Mouse (Mus musculus) thymus, adult 2 months (tissue): ENCODE measurements around the gene Fam90a1a. TPM values are rescaled to one million over a fixed set of nuclear protein-coding genes. Genes with fewer than 3 reads are reported as not detected.

Source experiments
- DNase-seq: peaks from one replicate; pipeline ENCODE4 v3.0.0; 2021
- H3K27ac ChIP-seq: fragments of 200-500 bp; 2 replicates; pipeline ENCODE4 v1.5.1; 2012; ENCODE audit warnings: low read length, control low read depth; ENCODE audit not compliant: control insufficient read depth, insufficient read depth
- H3K27me3 ChIP-seq: fragments of 200-500 bp; 2 replicates; pipeline ENCODE4 v1.6.1; 2012; ENCODE audit warnings: mild to moderate bottlenecking, low read length, moderate library complexity, mixed read lengths; ENCODE audit not compliant: control insufficient read depth, insufficient read depth
- H3K36me3 ChIP-seq: fragments of 200-500 bp; 2 replicates; pipeline ENCODE4 v1.6.1; 2012; ENCODE audit warnings: mild to moderate bottlenecking, low read length, moderate library complexity; ENCODE audit not compliant: control insufficient read depth, insufficient read depth
- H3K4me1 ChIP-seq: fragments of 200-500 bp; replicated peaks from 2 replicates; pipeline ENCODE4 v1.6.1; 2012; ENCODE audit warnings: low read length; ENCODE audit not compliant: control insufficient read depth, insufficient read depth
- H3K4me3 ChIP-seq: fragments of 200-500 bp; 2 replicates; pipeline ENCODE4 v1.5.1; 2012; ENCODE audit warnings: mild to moderate bottlenecking, low read length, control low read depth, moderate library complexity; ENCODE audit not compliant: control insufficient read depth, insufficient read depth
- CTCF ChIP-seq: fragments of 200-500 bp; IDR thresholded peaks from 2 replicates; pipeline ENCODE4 v1.5.1; 2012; ENCODE audit warnings: mild to moderate bottlenecking, control low read depth, low read length, moderate library complexity, borderline replicate concordance; ENCODE audit not compliant: control insufficient read depth, poor library complexity, insufficient read depth; ENCODE audit errors: extremely low read depth
- POLR2A ChIP-seq: fragments of 200-500 bp; IDR thresholded peaks from 2 replicates; pipeline ENCODE4 v1.6.1; 2012; ENCODE audit warnings: mild to moderate bottlenecking, low read length, control low read depth, moderate library complexity; ENCODE audit not compliant: control insufficient read depth, poor library complexity, insufficient read depth; ENCODE audit errors: extremely low read depth
- WGBS: fragments of 180-500 bp; shearing (Covaris S2); methylation state at CpG from one replicate; pipeline ENCODE4 v1.1.7; 2018; 5-methylcytosine and 5-hydroxymethylcytosine counted together
- polyA plus RNA-seq: library from polyadenylated mRNA; depleted of rRNA; stranded (reverse); fragments of >200 nt; gene quantifications from 2 replicates; pipeline ENCODE4 v1.2.3, GENCODE M21; 2012

Fam90a1a gene
- polyA plus RNA-seq, 1 experiment, result not detected

GRCm38 (mm10) chr8:21981664-21982337, 23.3 kb downstream of the Fam90a1a start:
- H3K4me3 ChIP-seq, result no peak overlapping the region
- no peak for DNase-seq
- no peaks in the 10 kb centered on the region for H3K4me1 ChIP-seq
- 69% methylated on average over 8 of the region's 8 CpGs for WGBS
- H3K36me3 ChIP-seq, result no peaks in the 10 kb centered on the region
- H3K27me3 ChIP-seq, result no peaks in the 10 kb centered on the region
- TF ChIP-seq CTCF (no peak), POLR2A (no peak)
- no peak overlapping the region for H3K27ac ChIP-seq

GRCm38 (mm10) chr8:21992184-21992583, 33.7 kb downstream of the Fam90a1a start:
- DNase-seq, result peak; percentile 13
- no peak for TF ChIP-seq POLR2A
- TF ChIP-seq CTCF, result no peak
- 22% methylated on average over 6 of the region's 6 CpGs for WGBS
- Histone ChIP-seq H3K27ac (no peak overlapping the region), H3K36me3 (no peaks in the 10 kb centered on the region), H3K27me3 (no peaks in the 10 kb centered on the region), H3K4me3 (no peak overlapping the region), H3K4me1 (no peaks in the 10 kb centered on the region)

- Histone ChIP-seq H3K4me3 (no peak overlapping the region), H3K27ac (no peak overlapping the region)
- 40% methylated on average over 3 of the region's 3 CpGs for WGBS
Observed at GRCm38 (mm10) chr8:21995181-21995580, 36.7 kb downstream of the Fam90a1a start.

GRCm38 (mm10) chr8:22004750-22005522, 46.4 kb downstream of the Fam90a1a start:
- Histone ChIP-seq H3K4me3 (no peak overlapping the region), H3K27ac (no peak overlapping the region), H3K4me1 (no peaks in the 10 kb centered on the region), H3K27me3 (no peaks in the 10 kb centered on the region), H3K36me3 (no peaks in the 10 kb centered on the region)
- TF ChIP-seq POLR2A (no peak), CTCF (no peak)
- 92% methylated on average over 14 of the region's 14 CpGs for WGBS
- DNase-seq, result no peak

More at GRCm38 (mm10) chr8:21995181-21995580, 36.7 kb downstream of the Fam90a1a start:
- no peaks in the 10 kb centered on the region for H3K27me3 ChIP-seq
- no peaks in the 10 kb centered on the region for H3K36me3 ChIP-seq
- DNase-seq, result no peak
- no peaks in the 10 kb centered on the region for H3K4me1 ChIP-seq
- TF ChIP-seq CTCF (no peak), POLR2A (no peak)

GRCm38 (mm10) chr8:22006423-22006822, 47.9 kb downstream of the Fam90a1a start:
- Histone ChIP-seq H3K4me1 (no peaks in the 10 kb centered on the region), H3K27me3 (no peaks in the 10 kb centered on the region), H3K4me3 (no peak overlapping the region), H3K36me3 (no peaks in the 10 kb centered on the region), H3K27ac (no peak overlapping the region)
- no peak for TF ChIP-seq POLR2A
- no peak for TF ChIP-seq CTCF
- no peak for DNase-seq
- WGBS, result 75% methylated on average over 6 of the region's 6 CpGs

- WGBS, result 75% methylated on average over 3 of the region's 3 CpGs
- no peak for DNase-seq
- no peak for TF ChIP-seq CTCF
- no peak for TF ChIP-seq POLR2A
- Histone ChIP-seq H3K27me3 (no peaks in the 10 kb centered on the region), H3K4me1 (no peaks in the 10 kb centered on the region), H3K36me3 (no peaks in the 10 kb centered on the region), H3K4me3 (no peak overlapping the region), H3K27ac (no peak overlapping the region)
Observed at GRCm38 (mm10) chr8:22009403-22009802, 50.9 kb downstream of the Fam90a1a start.
